Mouse (Mus musculus) erythroblast, embryonic 14.5 days (primary cell): ENCODE results near the gene Mtrex.

Experiments used
- GATA1 ChIP-seq: IDR thresholded peaks from 2 replicates; pipeline ENCODE4 v1.6.1; 2012; ENCODE audit warnings: low read length, inconsistent platforms, mixed read lengths
- TAL1 ChIP-seq: IDR thresholded peaks from 3 replicates; pipeline ENCODE4 v1.6.1; 2012; ENCODE audit warnings: low read length, inconsistent platforms, mixed read lengths

DNA sequence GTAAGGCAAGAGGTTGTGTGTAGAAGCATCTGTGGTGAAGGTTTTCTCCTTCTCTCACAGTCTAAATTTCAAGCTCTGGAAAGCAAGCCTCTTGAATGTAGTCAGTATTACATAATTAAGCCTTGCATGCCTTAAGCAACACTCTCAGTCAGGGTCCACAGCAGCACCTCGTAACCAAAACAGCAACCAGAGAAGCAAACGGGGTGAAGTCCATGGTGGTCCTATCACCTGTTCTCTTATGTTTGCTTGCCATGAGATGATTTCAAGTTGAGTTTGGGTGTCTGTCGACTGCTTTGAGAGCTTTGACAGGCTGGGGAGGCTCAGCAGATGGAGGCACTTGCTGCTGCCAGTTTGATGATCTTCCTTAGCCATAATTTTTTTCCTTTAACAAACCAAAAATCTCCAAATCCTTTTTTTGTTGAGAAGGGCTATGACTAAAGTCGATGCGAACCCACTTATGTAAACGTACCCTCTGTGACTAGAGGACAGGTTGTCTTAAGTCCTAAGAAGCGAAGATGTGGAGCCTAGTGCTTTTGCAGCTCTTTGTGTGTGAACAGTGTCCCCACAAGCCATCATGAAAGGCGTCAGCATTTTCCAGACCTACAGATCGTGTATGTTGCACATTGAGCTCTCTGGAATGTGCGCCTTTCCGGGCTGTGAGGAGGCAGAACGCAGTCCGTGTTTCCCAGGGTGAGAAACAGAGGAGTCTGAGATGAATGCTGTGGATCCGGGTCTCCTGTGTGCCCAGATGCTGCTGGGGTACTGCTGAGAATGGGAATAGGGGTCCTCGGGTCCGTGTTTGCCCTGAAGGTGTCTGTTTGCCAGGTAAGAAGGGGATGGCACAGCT, 86.7 kb downstream of the Mtrex start:
- TF ChIP-seq GATA1: no peak
- TF ChIP-seq TAL1: no peak
